Mouse (Mus musculus) mouse embryonic stem cell (cell line): ENCODE results near the gene Defb43.

ENCODE experiments used
- in situ Hi-C, 2 experiments: fragments of 300-500 bp; cut with MboI; formaldehyde crosslinking; loops; 1 replicate in 1 of 2; 3 replicates in 1 of 2; pipeline ENCODE4 v1.14.3; 2019 to 2020; ENCODE audit warnings: low sequenced_read_pairs in 2 of 2, low pct_unique_long_range_greater_than_20kb in 1 of 2, mixed read lengths in 1 of 2; ENCODE audit not compliant: unreplicated experiment in 1 of 2

Gene Defb43

GRCm38 (mm10) chr14:63060361-63060760 lies 48.8 kb downstream of the Defb43 start:
- in situ Hi-C loops: loop anchor here in 1 of 2 experiments (25.0 kb wide), 1 partner anchor 302 kb away; no protein-coding TSS in a partner anchor

- in situ Hi-C loops: loop anchor here in 1 of 2 experiments (25.0 kb wide), 1 partner anchor 300 kb away; no protein-coding TSS in a partner anchor
Measured at GRCm38 (mm10) chr14:63062184-63062583, 50.6 kb downstream of the Defb43 start.

GRCm38 (mm10) chr14:63065391-63065790 lies 53.8 kb downstream of the Defb43 start:
- in situ Hi-C loops: loop anchor here in 1 of 2 experiments (25.0 kb wide), 1 partner anchor 297 kb away; no protein-coding TSS in a partner anchor

GRCm38 (mm10) chr14:63066630-63067310 lies 55.2 kb downstream of the Defb43 start:
- in situ Hi-C loops: loop anchor here in 1 of 2 experiments (25.0 kb wide), 1 partner anchor 296 kb away; no protein-coding TSS in a partner anchor
